Mouse (Mus musculus): Measurements from ENCODE around the gene Klhl5.
"Not testable (repeated sequence)": the region's sequence is repeated elsewhere in the genome, so short reads cannot be mapped to it uniquely, and the experiment has no call there.

The Klhl5 gene

GRCm38 (mm10) chr5:65100002-65100401 lies 7.3 kb upstream of the Klhl5 start:
- no peak for DNase-seq

GRCm38 (mm10) chr5:65101209-65101608 lies 6.1 kb upstream of the Klhl5 start:
- no peak for DNase-seq

GRCm38 (mm10) chr5:65101621-65102020 lies 5.7 kb upstream of the Klhl5 start:
- no peak for DNase-seq

DNA sequence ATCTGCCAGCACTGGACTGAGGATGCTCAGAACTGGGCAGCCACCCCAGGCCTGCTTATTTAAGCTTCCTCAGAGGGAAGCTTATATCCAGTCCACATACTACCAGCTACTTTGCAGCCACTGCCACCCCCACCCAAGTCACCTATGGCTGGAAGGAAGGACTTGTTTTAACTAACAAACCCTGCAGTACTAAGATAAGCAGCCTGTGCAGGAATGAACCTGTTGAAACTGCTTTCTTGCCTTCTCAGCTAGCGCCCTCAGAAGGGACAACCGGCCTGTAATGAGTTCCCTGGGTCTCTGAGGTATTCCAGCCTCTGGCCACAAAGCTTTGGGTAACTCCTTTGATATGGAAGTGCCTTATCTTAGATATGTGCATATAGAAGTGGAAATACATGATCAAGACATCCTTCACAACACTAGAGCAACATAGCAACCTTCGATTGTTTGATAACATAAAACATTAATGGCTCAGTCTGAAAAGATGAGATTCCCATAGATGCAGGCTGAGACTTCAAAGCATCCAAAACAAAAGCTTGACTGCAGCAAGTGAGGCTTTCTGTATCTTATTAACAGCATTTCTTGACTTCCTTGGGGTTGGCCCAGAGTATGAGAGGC lies 5.2 kb upstream of the Klhl5 start:
- no peak for DNase-seq

DNA sequence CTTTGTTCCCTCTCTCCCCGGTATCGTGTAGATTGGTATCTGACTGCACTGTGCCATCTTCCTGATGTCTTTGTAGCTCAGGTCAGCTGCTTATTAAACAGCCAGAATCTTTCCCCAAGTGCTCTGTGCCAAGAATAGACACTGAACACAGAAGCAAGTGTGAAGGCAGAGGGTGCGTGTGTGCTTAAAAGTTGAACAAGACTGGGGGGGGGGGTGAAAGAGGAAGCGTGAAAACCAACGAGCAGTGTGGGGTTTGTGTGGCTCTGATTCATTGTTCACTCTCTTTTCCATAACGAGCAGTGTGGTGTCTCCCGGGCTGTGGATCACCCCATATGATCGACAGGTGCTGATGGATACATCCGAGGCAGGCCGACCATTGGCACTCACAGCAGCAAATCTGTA lies 4.7 kb upstream of the Klhl5 start:
- DNase-seq, result no peak

DNA sequence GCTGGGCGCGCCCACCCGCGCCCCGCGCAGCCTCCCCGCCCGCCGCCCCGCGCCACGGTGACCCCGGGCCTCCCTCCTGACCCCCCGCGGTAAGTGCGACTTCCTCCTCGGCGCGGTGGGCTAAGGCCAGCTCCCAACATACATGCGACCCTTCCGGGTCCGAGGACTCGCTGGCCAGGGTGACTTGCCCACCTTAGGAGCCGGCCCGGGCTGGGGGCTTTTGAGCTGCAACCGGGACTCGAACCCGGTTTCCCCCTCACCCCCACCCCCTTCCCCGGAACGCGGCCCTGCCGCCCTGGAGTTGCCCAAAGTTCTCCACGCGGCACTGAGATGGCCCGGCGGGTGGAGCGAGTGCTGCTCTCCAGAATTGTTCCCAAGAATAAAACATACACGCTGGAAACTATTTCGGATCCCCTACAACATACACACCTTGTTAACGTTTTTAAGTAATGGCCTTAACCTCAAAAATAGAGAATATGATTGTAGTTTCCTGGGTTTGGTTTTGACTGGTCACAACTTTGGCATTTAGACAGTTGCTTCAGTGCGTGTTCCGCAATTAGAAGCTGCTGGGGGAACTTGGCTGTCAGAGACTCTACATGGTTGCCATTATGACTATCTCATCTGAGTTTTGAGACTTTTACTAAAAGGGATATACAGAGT lies 564 bp downstream of the Klhl5 start:
- peak; percentile 6 for DNase-seq

- not testable (repeated sequence) for DNase-seq
These were observed 4.9 kb downstream of the Klhl5 start for GRCm38 (mm10) chr5:65112225-65112624.

DNA sequence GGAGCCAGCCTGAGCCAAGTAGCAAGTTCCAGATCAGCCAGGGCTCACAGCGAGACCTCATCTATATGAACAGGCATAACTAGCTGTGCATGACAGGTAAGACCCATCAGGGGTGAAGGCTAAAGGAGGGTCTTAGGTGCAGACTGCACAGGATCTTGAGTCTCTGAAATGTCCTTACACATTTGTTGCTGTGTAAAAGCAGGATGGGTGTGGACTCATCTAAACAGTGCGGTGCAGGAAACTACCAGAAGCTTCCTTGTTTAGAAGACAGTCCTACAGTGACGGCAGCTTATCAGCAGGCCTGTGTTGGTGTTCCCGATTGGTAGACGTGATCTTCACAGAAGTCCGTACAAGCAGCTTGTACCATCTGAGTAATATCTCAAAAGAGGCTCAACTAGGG lies 6.0 kb downstream of the Klhl5 start:
- DNase-seq, result no peak

- DNase-seq, result no peak
These were observed 9.4 kb downstream of the Klhl5 start for GRCm38 (mm10) chr5:65116789-65117188.

DNA sequence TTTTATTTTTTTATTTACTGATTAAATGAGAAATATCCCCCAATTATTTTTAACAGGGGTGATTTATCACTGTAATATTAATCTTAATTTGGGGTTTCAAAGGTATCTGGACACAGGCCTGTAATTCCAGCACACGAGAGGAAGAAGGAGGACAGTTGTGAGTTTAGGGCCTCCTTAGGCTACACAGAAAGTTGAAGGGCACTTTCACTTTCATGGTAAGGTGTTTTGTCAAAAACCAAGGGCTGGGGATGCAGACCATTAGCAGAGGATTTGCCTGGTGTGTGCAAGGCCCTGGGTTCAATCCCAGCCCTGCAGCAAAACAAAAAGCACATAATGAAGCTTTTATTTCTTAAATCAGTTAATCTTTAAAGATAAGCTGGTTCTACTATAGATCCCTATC lies 12.2 kb downstream of the Klhl5 start:
- DNase-seq, result no peak

DNA sequence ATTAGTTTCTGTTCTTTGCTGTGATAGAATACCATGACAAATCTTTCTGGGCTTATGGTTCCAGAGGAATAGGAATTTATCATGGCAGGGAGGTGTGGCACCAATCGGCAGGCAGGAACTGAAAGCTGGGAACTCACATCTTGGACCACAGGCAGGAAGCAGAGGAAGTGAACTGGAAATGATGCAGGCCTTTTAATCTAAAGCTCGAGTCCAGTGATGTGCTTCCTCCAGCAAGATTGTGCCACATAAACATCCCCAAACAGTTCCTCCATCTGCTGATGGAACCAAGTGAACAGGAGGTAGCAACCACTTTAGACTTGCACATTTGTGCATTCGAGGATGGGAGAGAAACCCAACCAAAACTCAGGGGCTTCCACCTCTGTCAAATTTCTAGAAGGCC lies 12.6 kb downstream of the Klhl5 start:
- no peak for DNase-seq

DNA sequence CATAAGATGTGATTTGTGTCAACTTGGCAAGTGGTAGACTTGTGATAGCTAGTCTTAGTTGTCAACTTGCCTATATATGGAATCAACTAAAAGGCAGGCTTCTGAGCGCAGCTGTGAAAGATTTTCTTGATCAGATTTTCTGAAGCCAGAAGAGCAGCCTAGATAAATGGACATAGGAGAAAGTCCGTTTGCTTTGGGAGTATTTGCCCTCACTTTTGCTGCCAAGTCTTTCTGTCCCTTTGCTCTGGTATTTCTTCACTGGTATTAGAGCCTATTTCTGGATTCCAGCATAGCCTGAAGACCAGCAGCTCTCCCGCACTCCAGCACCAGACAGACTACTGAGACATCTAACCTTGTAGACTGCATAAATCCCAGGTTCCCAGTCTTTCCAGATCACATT lies 15.3 kb downstream of the Klhl5 start:
- no peak for DNase-seq

DNA sequence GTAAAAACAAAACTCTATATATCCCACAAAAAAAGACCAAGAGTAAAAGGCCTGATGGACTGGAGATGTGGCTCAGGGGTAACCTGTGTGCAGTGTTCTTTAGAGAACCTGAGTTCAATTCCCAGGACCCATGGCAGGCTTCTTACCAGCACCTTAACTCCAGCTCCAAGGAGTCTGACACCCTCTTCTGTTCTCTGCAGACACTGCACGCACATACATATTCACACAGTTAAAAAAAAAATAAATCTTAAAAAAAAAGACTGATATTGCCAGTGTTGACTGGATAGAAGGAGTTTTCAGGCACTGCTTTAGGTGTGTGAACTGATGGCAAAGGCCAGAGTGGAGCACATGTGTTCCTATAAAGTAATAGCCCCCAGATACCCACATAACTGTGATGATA lies 18.8 kb downstream of the Klhl5 start:
- DNase-seq, result no peak

DNA sequence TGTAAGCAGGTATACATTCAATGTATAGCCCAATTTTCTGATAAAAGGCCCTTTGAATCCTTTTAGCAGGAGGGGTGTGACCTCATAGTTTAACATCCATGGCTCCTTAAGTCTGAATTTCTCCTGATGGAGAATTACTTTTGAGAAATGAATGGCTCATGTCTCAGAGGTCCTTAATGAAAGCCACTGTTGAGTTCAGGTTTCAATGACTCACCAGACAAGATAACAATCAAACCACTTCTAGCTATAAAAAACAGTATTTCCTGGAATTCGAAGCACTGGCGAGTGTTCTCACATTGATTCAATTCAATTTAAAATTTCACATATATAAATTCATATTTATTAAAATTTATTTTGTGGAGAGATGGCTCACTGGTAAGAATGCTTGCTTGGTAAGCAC lies 21.1 kb downstream of the Klhl5 start:
- DNase-seq, result no peak

GRCm38 (mm10) chr5:65130528-65131210 lies 23.3 kb downstream of the Klhl5 start:
- peak; percentile 42 for DNase-seq

DNA sequence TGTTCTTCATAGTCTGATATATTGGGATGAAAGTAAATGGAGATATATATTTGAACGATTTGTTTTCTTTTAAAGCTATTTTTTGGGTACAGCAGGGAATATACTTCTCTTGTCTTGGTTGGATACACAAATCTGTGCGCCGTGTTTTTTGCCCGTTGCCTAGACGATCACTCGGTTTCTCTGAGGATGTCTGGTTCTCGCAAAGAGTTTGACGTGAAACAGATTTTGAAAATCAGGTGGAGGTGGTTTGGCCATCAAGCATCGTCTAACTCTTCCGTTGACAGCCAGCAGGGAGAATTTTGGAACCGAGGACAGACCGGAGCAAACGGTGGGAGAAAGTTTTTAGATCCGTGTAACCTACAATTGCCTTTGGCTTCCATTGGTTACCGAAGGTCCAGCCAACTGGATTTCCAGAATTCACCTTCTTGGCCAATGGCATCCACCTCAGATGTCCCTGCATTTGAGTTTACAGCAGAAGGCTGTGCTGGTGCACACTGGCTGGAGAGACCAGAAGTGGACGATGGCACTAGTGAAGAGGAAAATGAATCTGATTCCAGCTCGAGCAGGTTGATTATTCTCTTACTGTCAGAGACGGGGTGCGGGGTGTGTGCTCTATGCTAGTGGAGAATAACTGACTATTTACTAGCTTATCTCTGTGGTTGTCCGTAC lies 24.0 kb downstream of the Klhl5 start:
- DNase-seq, result peak; percentile 50

DNA sequence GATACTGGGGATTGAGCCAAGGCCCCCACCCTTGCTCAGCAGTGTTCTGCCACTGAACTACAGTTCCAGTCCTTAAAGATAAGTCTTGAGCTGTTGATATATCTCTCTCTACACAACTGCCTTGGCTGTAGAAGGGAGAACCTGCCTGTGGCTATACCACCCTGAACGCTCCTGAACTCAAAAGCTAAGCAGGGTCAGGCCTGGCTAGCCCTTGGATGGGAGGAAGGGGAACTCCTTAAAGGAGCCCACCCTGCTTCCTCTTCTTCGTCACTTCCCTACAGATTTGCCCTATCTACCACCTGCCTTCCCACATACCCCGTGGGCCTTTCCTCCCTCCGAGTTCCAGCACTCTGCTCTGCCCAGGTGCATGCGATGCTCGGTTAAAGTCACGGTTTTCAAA lies 28.8 kb downstream of the Klhl5 start:
- no peak for DNase-seq

DNA sequence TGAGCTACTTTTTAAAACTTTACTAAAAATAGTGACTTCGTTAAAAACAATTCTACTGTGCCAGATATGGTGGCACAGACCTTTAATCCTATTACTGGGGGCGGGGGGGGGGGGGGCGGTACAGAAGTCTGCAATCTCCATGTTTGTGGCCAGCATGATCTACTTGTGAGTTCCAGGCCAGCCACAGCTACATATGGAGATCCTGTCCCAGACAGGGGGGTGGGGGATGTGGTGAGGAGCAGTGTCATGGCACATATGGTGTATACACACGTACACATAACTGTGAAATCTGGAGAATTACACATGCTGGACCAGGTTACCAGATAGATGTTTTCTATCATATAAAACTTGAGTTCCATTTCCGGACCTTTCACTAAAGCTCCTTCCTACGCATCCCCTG lies 29.7 kb downstream of the Klhl5 start:
- no peak for DNase-seq

DNA sequence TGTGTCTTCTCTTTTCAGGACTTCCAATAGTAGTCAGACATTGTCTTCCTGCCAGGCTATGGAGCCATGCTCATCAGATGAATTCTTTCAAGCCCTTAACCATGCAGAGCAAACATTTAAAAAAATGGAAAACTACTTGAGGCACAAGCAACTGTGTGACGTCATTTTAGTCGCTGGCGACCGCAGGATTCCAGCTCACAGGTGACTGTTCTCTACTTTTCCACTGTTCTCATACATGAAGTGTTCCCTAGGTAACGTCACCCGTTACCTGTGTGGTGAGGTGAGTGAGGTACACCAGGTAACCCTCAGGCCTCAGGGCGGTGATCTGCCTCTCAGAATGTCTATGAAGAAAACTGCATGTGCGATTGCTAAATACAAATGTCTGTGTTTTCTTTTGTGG lies 33.9 kb downstream of the Klhl5 start:
- no peak for DNase-seq

DNA sequence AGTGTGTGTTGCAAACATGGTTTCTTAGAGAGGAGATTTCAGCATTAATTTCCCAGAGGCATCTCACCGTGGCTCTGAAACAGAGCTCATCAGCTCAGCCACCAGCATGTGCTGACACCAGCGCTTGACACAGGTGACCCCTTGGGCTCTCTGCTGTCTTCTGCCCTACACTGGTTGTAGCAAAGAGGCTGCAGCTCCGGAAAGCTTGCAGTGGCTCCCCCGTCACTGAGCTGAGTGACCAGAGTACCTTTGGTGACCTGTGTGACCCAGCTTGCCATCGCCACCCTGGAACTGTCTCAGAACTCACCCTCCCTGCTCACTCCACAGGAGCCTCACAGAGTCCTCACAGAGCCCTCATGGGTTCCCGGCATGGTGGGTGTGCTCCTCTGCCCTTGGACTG lies 34.9 kb downstream of the Klhl5 start:
- DNase-seq, result no peak

- DNase-seq, result no peak
These were observed 38.3 kb downstream of the Klhl5 start for GRCm38 (mm10) chr5:65145499-65146101.

GRCm38 (mm10) chr5:65146749-65147148 lies 39.4 kb downstream of the Klhl5 start:
- DNase-seq, result no peak

DNA sequence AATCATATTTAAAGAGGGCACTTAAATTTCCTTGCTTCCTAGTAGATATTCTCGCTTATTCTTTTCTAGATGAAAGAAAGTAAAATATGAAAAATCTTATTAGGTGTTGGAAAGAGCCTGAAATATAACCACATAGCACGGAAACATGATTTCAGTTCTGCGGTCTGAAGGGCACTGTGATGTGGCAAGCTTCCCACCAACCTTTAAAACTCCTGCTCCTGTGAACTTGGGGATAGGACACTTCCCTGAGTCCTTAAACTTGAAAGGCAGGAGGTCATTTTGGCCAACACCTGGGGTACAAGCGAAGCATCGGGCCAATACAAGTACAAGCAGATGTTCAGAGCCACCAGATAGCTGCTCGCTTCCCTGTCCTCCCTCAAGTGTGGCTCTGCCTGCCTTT lies 42.4 kb downstream of the Klhl5 start:
- DNase-seq, result no peak

Data from right cerebral cortex, postnatal 25 days (tissue).